18 mouse cellular contexts compared by ENCODE assay signal in the genomic region with DNA sequence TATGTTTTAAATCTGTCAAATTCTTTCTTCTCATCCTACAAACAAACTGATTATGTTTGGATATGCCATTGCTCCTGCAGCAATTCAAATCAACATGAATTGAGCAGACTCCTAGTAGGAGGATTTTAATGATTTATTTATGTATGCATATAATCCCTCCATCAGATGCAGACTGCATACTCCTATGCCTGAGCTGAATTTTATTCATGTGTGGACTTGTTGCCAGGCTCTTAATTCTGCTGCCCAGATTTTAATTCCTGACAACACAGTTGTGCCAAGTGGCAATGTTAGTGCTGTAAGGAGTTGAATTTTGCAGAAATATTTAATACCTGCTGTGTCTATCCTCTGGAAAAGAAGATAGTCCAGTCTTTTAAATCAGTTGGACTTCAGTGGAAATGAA.
"Had no signal": no experiment of that assay in that cellular context is flagged by ENCODE, and none has a peak within 500 bp of the region (broad histone marks: within the 10 kb centered on the region; RNA-seq: fewer than 3 reads in every experiment).

No protein-coding gene starts in this region.

- H3K27ac ChIP-seq: midbrain, embryonic 12.5 days; neural tube, embryonic 13.5 days; neural tube, embryonic 15.5 days had no signal

- H3K4me3 ChIP-seq: midbrain, embryonic 12.5 days; myocyte; neural tube, embryonic 13.5 days; neural tube, embryonic 15.5 days had no signal

- H3K27me3 ChIP-seq: midbrain, embryonic 12.5 days; neural tube, embryonic 13.5 days; neural tube, embryonic 15.5 days had no signal

- H3K4me2 ChIP-seq: lung, embryonic 14.5 days; midbrain, embryonic 12.5 days; neural tube, embryonic 13.5 days; neural tube, embryonic 15.5 days had no signal

- H3K4me1 ChIP-seq: midbrain, embryonic 12.5 days; neural tube, embryonic 13.5 days; neural tube, embryonic 15.5 days had no signal

- H3K9ac ChIP-seq: lung, embryonic 14.5 days; midbrain, embryonic 12.5 days; neural tube, embryonic 13.5 days; neural tube, embryonic 15.5 days had no signal

- H3K9me3 ChIP-seq: midbrain, embryonic 12.5 days; neural tube, embryonic 13.5 days; neural tube, embryonic 15.5 days had no signal

- ATAC-seq: midbrain, embryonic 16.5 days had no signal

- DNase-seq: lung, adult 18-20 months; lung, embryonic 14.5 days; lung, postnatal 10 days; lung, postnatal 4 days; midbrain, embryonic 14.5 days; retina, postnatal 1 day; right cerebral cortex, adult 18-20 months; right cerebral cortex, postnatal 25 days; right cerebral cortex, postnatal 4 days; spleen, adult 18-20 months; thymus, adult 18-20 months; thymus, postnatal 14 days; thymus, postnatal 36 days had no signal

- H3K36me3 ChIP-seq: midbrain, embryonic 12.5 days; neural tube, embryonic 13.5 days; neural tube, embryonic 15.5 days had no signal
